Mouse (Mus musculus): Measurements from ENCODE around the gene Shank2.

Shank2 gene

GRCm38 (mm10) chr7:144285066-144285633 lies 283.4 kb downstream of the Shank2 start:
- DNase-seq: no peak

DNA sequence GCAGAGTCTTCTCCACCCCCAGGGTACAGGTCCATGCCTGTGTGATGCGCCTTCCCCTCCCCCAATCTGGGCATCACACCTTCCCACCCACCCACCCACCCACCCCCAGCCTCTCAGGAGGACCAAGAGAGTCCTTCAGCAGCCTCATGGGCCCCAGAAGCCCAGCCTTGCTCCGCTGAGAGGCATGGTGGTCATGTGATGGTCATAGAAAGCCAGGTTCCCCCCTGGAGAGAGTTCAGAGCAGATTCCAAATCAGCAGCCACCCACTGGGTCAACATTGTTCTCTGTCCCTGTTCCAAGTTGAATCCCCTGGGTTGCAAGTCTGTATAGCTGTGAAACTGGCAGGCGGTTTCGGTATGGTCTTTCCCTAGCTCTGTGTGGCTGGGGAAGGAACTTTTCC lies 284.2 kb downstream of the Shank2 start:
- DNase-seq: no peak

GRCm38 (mm10) chr7:144287991-144288390 lies 286.3 kb downstream of the Shank2 start:
- DNase-seq: no peak

GRCm38 (mm10) chr7:144291478-144291877 lies 289.8 kb downstream of the Shank2 start:
- DNase-seq: no peak

GRCm38 (mm10) chr7:144293611-144294010 lies 291.9 kb downstream of the Shank2 start:
- no peak for DNase-seq

GRCm38 (mm10) chr7:144294239-144295200 lies 292.8 kb downstream of the Shank2 start:
- no peak for DNase-seq

GRCm38 (mm10) chr7:144299351-144299750 lies 297.6 kb downstream of the Shank2 start:
- no peak for DNase-seq

GRCm38 (mm10) chr7:144301646-144302045 lies 299.9 kb downstream of the Shank2 start:
- DNase-seq: no peak

GRCm38 (mm10) chr7:144302498-144302897 lies 300.8 kb downstream of the Shank2 start:
- no peak for DNase-seq

GRCm38 (mm10) chr7:144307853-144308409 lies 306.2 kb downstream of the Shank2 start:
- no peak for DNase-seq

DNA sequence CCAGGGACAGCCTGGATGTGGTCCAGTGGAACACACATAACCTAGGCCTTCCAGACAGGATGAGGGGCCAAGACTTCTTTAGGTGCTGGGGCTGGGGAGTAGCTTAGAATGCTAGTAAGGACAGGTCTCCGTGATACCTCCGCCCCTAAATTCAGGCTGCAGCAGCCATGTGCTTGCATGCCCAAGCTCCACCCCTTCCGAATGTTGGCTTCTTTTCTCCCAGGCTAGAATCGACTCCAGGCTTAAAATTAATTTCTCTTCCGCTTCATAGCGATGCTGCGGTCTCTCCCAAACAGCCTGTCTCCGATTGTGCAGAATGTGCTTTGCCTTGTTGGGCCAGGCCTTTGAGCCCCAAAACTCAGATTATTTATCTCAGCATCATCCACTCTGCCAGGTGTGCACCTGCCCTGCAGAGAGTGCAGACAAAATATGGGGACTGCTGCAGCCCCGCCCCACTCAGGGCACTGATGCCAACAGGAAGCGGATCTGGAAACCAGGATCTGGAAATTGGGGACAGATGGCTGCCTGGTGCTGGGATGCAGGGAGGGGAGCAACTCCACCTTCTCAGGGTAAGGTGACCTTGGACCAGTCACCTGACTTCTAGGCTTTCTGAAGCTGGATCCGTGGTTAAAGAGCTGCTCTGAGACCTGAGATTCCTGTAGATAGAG lies 312.8 kb downstream of the Shank2 start:
- DNase-seq: no peak

DNA sequence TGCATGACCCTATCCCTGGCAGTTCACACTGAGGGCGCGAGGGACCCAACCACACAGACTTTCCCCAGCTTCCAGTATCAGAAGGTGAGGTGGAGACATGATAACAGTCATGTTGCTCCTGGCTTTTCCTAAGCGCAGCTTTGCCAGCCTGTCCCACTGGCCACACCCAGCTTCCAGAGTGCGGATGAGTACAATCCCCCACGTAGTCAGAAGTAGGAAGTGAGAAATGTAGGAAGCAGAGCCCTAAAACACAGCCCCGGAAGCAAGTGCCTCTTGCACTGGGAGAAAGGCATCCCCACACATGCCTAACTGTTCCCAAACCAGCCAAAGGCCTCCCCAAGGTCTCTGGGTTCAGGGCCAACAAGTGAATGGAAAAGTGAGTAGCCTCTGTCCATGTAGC lies 314.5 kb downstream of the Shank2 start:
- no peak for DNase-seq

DNA sequence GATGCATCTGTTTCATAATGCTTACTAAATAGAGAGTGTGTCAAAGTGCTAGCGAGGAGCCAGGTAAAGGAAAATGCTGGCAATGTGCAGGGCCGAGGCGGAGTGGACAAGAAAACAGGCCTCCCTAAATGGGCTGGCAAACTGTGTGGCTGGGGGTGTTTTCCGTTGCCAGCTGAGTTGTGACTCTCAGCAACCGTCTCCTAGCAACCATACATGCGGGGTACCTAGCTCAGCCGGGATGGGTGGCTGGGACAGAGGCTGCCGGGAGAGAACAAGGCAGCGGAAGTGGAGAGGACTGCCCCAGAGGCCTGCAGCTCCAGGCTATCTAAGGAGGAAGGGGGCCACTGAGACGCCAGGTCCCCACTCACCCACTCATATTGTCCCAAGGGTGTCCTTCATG lies 315.1 kb downstream of the Shank2 start:
- no peak for DNase-seq

- no peak for DNase-seq
Observed at GRCm38 (mm10) chr7:144324077-144324476, 322.3 kb downstream of the Shank2 start.

- DNase-seq: no peak
Observed at GRCm38 (mm10) chr7:144324861-144325260, 323.1 kb downstream of the Shank2 start.

DNA sequence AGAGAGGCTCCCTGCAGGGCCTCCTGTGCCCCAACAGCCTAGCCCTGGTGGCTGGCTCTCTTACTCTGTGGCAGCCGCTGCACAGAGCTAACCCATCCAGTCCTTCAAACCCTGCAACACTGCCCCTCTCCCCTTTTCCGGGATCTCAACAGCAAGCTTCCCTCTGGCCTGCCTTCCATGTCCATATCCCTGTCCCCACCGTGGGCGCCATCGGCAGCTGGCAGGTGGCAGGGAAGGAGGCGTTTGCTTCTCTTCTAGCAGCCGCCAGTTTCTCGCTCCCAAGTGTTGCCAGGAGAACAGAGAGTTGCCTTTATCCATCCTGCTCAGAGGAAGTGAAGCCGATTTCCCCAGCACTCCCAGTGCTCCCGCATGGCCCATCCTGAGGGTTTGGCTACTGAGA lies 323.9 kb downstream of the Shank2 start:
- DNase-seq: no peak

DNA sequence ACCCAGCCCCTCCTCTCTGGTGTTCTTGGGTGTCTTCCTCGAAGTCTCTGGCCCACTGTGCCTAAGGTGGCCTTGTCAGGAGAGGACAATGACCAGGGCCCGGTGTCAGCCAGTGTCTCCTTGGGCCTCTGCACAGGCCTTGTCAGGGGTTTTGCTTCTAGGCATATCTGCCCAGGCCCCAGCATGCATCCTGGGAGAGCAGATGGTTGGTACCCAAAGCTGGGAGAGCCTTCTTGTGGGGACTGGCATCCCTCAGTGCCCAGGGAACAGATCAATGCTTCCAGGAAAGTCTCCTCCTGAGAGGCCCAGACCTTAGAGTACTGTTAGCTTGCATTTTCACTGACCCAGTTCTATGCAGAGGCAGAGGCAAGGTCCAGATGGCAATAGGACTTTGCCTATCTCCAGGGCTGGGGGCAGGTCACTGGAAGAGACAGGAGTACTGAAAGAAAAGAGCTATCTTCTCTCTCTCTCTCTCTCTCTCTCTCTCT lies 327.7 kb downstream of the Shank2 start:
- no peak for DNase-seq

DNA sequence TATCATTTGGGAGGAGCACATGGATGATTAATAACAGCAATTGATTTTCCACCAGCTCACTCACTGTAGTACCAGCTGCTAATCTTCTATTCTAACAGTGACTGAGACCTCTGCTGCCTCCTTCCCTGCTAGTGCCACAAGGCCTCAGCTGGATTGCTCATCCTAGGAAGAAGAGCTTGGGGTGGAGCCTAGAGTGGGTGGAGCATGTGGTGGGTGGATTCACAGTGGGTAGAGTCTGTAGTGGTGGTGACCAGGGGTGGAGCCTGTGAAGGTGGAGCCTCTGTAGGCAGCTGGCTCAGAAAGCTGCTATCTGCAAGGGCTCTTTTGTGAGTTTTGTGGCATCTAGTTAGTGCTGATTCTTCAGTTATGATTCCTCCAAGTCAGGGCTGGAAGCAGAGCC lies 334.9 kb downstream of the Shank2 start:
- DNase-seq: no peak

- DNase-seq: no peak
Observed at GRCm38 (mm10) chr7:144338694-144339093, 337.0 kb downstream of the Shank2 start.

GRCm38 (mm10) chr7:144340376-144340775 lies 338.6 kb downstream of the Shank2 start:
- DNase-seq: no peak

DNA sequence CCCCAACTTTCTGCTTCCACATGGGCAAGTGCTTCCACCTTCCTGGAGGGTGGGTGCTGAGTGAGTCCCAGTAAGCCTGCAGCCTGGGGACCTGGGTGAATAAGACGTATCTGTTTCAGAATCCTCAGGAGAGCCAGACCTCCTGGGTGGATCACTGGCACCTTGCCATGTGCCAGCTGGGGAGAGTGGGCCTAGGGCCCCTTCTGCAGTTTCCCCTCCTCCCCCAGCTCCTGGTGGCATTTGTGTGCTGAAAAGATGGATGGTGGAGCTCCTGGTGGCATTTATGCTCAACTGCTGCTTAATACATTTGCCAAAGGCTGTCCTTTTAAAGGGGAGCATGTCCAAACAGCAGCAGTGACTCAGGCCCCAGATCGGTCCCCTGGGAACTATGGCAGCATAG lies 364.4 kb downstream of the Shank2 start:
- no peak for DNase-seq

GRCm38 (mm10) chr7:144373059-144373458 lies 371.3 kb downstream of the Shank2 start:
- DNase-seq: no peak

- DNase-seq: no peak
Observed at GRCm38 (mm10) chr7:144375483-144375882, 373.8 kb downstream of the Shank2 start.

Measured in B cell, adult 2 months (primary cell).